Mouse (Mus musculus): ENCODE measurements around the gene Gm5617. TPM values are rescaled to one million over a fixed set of nuclear protein-coding genes. Genes with fewer than 3 reads are reported as not detected.
A peak's percentile ranks its signal among the peaks of the same experiment; 100 is the strongest.
"Not testable (repeated sequence)": the region's sequence is repeated elsewhere in the genome, so short reads cannot be mapped to it uniquely, and the experiment has no call there.

Gene Gm5617
- polyA plus RNA-seq (2012; rRNA removed): 16.4 and 19.3 TPM in 2 replicates

DNA sequence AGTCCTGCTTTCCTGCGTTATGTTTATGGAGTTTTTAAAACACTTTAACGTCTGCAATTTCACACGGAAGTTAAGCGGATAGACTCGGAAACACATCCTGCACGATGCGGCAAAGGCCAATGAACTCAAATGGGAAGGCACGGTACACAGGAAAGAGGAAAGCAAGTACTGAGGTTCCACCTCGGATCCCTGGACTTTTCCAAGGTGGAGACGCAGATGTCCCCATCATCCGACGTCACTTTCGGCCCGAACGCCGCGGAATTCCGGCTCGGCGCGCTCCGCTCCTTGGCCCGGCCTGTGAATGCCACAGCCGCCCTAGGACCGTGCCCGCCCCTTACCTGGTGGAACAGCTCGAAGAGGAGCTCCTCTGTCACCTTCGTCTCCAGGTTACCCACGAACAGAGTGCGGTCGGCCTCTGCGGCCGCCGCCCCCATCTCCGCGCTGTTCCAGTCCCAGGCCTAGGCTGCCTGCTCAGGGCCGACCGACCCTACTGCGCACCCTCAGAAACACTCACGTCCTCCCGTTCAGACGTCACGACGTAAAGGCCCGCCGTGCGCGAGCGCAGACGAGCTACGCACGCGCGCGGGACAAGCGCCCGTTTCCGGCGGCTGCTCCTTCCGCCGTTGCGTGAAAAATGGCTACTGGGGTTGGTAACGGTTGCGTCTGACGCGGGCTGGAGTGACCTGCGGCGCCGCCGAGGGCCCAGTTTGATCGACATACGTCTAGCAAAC, at the start of gene Gm5617, which contains the start of gene Rbm7:
Gene Gm5617, plus strand, starts transcription at position 626 of the 731 bp plus-strand sequence.
Gene Rbm7, minus strand, starts transcription at position 483 of the 731 bp plus-strand sequence.
- TF ChIP-seq POLR2A (IDR thresholded peaks at IDR 0.05; ENCODE audit: extremely low read depth, insufficient read depth, low read length) (peak; percentile 82), CTCF (IDR thresholded peaks at IDR 0.05; ENCODE audit: extremely low read depth, insufficient read depth, low read length) (no peak)
- Histone ChIP-seq H3K27ac (ENCODE audit: insufficient read depth, low read length) (peak within 1 kb of the TSS; percentile 73), H3K4me3 (ENCODE audit: insufficient read depth, low read length) (peak within 1 kb of the TSS; percentile 92), H3K4me1 (ENCODE audit: control insufficient read depth, insufficient read depth, low read length) (no peaks in the 10 kb centered on the region; the same call in 1 of the 2 replicates)

DNA sequence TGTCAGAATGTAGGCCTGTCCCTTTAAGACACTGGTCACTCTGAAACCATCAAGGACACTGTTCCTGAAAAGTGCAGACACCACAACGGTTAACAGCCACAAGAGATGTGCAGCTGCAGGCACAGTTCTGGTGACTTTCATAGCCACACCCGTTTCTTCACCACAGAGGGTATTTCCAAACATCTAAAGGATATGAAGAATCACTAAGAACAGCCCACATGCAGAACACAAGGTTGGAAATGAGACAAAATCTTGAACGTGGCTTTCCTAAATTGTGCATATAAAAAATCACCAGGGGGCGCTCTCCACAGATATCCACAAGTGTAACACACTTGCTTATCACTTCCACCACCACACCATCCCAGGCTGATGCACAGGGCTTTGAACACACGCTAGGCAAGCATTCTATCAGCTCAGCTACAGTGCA, 47.4 kb upstream of the Gm5617 start:
- no peak overlapping the region for H3K4me3 ChIP-seq (ENCODE audit: insufficient read depth, low read length)
- no peak overlapping the region for H3K27ac ChIP-seq (ENCODE audit: insufficient read depth, low read length)
- no peaks in the 10 kb centered on the region for H3K4me1 ChIP-seq (ENCODE audit: control insufficient read depth, insufficient read depth, low read length)
- TF ChIP-seq CTCF (IDR thresholded peaks at IDR 0.05; ENCODE audit: extremely low read depth, insufficient read depth, low read length) (0 out of 2 replicates have a peak, but pooled peaks have one; percentile 25), POLR2A (IDR thresholded peaks at IDR 0.05; ENCODE audit: extremely low read depth, insufficient read depth, low read length) (no peak)

DNA sequence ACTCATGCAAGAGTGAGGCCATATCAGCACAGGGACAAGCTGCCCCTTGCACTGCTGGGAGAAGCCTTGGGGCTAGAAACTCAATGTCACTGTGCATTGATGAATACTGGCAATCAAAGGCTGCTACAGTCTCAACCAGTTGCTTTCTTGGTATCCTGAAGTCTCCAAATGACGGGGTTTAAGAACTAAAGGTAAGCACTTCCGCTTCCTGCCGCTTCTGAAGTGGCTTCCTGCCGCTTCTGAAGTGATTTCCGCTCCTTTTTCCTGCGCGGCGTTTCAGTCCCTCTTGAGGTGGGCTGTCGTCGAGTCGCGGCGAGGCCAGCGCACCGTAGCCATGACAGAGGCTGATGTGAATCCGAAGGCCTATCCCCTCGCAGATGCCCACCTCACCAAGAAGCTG, 45.2 kb upstream of the Gm5617 start:
- H3K27ac ChIP-seq (ENCODE audit: insufficient read depth, low read length): no peak overlapping the region
- TF ChIP-seq POLR2A (IDR thresholded peaks at IDR 0.05; ENCODE audit: extremely low read depth, insufficient read depth, low read length) (no peak), CTCF (IDR thresholded peaks at IDR 0.05; ENCODE audit: extremely low read depth, insufficient read depth, low read length) (no peak)
- H3K4me1 ChIP-seq (ENCODE audit: control insufficient read depth, insufficient read depth, low read length): no peaks in the 10 kb centered on the region
- no peak overlapping the region for H3K4me3 ChIP-seq (ENCODE audit: insufficient read depth, low read length)

DNA sequence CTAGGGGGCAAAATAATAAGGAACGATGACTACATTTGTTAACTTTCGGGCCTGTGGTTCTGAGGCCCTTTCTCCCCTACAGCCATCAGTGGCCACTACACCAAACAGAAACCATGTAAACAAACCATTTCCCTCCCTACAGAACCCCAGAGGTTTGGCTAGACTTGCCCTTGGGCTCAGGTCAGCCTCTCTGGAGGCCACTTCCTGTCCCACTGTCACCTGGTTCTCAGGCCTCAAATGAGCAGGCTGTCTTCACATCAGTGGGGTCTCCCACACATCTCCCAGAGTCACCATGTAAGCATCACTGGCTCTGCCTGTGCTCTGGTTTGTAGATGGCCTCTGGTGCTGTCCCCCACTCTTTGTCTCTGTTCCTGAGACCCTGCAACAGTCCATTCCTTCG, 39.3 kb upstream of the Gm5617 start:
- H3K4me3 ChIP-seq (ENCODE audit: insufficient read depth, low read length): no peak overlapping the region
- no peaks in the 10 kb centered on the region for H3K4me1 ChIP-seq (ENCODE audit: control insufficient read depth, insufficient read depth, low read length)
- no peak overlapping the region for H3K27ac ChIP-seq (ENCODE audit: insufficient read depth, low read length)
- TF ChIP-seq POLR2A (IDR thresholded peaks at IDR 0.05; ENCODE audit: extremely low read depth, insufficient read depth, low read length) (no peak), CTCF (IDR thresholded peaks at IDR 0.05; ENCODE audit: extremely low read depth, insufficient read depth, low read length) (no peak)

DNA sequence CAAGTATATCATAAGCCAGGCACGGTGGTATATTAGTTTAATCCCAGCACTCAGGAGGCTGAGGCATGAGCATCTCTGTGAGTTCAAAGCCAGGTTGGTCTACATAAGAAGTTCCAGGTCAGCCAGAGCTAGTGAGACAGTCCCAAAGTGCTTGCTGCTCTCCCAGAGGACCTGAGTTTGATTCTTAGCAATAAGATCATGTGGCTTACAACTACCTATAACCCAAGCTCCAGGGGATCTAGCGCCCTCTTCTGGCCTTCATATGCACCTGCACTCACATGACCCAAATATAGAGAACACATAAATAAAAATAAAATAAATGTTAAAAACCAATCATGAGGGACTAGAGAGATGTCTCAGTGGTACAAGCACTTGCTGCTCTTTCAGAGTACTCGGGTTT, 36.4 kb upstream of the Gm5617 start:
- TF ChIP-seq CTCF (IDR thresholded peaks at IDR 0.05; ENCODE audit: extremely low read depth, insufficient read depth, low read length) (0 out of 2 replicates have a peak, but pooled peaks have one; percentile 13), POLR2A (IDR thresholded peaks at IDR 0.05; ENCODE audit: extremely low read depth, insufficient read depth, low read length) (no peak)
- H3K4me3 ChIP-seq (ENCODE audit: insufficient read depth, low read length): no peak overlapping the region

DNA sequence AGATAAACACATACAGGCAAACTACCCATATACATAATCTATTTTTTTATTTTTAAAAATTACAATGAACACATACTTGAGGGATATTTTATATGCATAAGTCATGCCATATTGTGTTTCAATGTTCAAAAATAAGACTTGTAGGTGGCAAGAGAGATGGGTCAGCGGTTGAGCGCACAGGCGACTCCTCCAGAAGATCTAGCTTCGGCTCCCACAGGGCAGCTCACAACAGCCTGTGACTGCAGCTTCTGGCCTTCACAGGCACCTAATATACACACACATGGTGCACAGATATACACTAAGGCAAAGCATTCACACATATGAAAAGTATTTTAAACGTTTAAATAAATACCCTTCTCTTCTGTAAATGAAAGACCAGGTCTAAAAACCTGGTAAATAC, 35.9 kb upstream of the Gm5617 start:
- no peak overlapping the region for H3K4me3 ChIP-seq (ENCODE audit: insufficient read depth, low read length)
- no peaks in the 10 kb centered on the region for H3K4me1 ChIP-seq (ENCODE audit: control insufficient read depth, insufficient read depth, low read length)
- no peak overlapping the region for H3K27ac ChIP-seq (ENCODE audit: insufficient read depth, low read length)
- TF ChIP-seq CTCF (IDR thresholded peaks at IDR 0.05; ENCODE audit: extremely low read depth, insufficient read depth, low read length) (no peak), POLR2A (IDR thresholded peaks at IDR 0.05; ENCODE audit: extremely low read depth, insufficient read depth, low read length) (no peak)

More for the DNA sequence above, 36.4 kb upstream of the Gm5617 start:
- Histone ChIP-seq H3K4me1 (ENCODE audit: control insufficient read depth, insufficient read depth, low read length) (no peaks in the 10 kb centered on the region), H3K27ac (ENCODE audit: insufficient read depth, low read length) (no peak overlapping the region)

DNA sequence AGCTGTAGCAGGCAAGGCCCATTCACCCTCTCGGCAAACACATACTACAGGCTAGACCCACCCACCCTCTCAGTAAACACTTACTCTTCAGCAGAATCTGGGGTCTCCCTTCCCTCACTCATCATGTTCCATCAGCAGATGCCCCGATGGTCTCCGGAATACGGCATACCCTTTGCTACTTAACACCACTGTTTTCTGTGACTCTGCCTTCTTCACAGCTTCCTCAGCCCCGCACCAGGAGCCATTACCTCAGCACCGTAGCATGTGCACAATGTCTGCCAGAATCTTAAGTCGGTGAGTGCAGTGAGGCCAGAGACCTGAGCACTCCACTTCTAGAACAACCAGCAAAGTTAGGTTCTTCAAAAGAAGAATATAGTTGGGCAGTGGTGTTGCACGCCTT, 34.5 kb upstream of the Gm5617 start:
- H3K4me3 ChIP-seq (ENCODE audit: insufficient read depth, low read length): no peak overlapping the region
- no peaks in the 10 kb centered on the region for H3K4me1 ChIP-seq (ENCODE audit: control insufficient read depth, insufficient read depth, low read length)
- no peak for TF ChIP-seq CTCF (IDR thresholded peaks at IDR 0.05; ENCODE audit: extremely low read depth, insufficient read depth, low read length)
- no peak overlapping the region for H3K27ac ChIP-seq (ENCODE audit: insufficient read depth, low read length)

DNA sequence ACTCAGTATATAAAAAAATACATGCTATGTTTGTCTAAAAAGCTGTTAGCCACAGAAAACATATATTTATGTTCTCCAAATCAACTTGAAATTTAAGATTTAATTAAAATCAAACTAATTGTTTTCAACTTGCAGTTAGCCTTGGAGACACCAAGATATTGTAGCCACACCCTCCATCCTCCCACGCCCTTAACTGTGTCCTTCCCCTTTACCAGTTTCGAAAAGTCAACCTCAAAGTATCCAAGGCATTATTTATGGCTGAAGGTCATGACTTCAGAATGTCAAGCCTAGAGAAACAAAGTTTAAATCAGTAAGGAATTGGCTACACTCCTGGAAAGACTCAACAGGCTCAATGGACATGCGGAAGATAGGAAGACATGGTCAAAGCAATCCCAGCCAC, 33.7 kb upstream of the Gm5617 start:
- H3K4me3 ChIP-seq (ENCODE audit: insufficient read depth, low read length): no peak overlapping the region
- TF ChIP-seq CTCF (IDR thresholded peaks at IDR 0.05; ENCODE audit: extremely low read depth, insufficient read depth, low read length): no peak
- no peaks in the 10 kb centered on the region for H3K4me1 ChIP-seq (ENCODE audit: control insufficient read depth, insufficient read depth, low read length)
- no peak overlapping the region for H3K27ac ChIP-seq (ENCODE audit: insufficient read depth, low read length)

DNA sequence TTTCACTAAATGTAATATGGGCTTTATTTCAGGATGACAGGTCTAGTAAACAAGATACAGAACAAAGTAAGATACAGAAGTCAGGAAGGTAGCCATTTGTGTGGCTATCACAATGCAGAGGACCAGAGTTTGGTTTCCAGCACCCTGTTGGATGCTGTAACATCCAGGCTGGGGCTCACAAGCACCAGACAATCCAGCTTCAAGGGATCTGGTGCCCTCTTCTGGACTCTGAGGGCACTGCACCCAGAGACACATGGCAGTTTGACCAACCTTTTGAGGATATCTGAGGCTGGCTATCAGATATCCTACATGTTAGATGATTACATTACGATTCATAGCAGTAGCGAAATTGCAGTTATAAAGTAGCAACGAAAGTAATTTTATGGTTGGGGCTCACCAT, 29.6 kb upstream of the Gm5617 start:
- no peaks in the 10 kb centered on the region for H3K4me1 ChIP-seq (ENCODE audit: control insufficient read depth, insufficient read depth, low read length)
- no peak overlapping the region for H3K4me3 ChIP-seq (ENCODE audit: insufficient read depth, low read length)
- no peak overlapping the region for H3K27ac ChIP-seq (ENCODE audit: insufficient read depth, low read length)
- TF ChIP-seq POLR2A (IDR thresholded peaks at IDR 0.05; ENCODE audit: extremely low read depth, insufficient read depth, low read length) (no peak), CTCF (IDR thresholded peaks at IDR 0.05; ENCODE audit: extremely low read depth, insufficient read depth, low read length) (peak; percentile 18; the same call in 1 of the 2 replicates)

DNA sequence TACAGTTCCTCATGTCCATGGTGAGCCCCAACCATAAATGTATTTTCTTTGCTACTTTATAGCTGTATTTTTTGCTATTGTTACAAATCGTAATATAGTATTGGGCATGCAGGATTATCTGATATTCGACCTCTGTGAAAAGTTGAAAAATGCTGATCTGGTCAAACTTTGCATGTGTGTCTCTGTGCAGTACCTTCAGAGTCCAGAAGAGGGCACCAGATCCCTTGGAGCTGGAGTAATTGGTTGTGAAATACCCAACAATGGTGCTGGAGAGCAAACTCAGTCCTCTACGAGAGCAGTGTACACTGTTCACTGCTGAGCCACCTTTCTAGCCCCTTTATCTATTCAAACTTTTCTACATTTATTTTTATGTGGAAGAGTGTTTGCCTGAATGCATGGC, 28.4 kb upstream of the Gm5617 start:
- Histone ChIP-seq H3K4me3 (ENCODE audit: insufficient read depth, low read length) (no peak overlapping the region), H3K4me1 (ENCODE audit: control insufficient read depth, insufficient read depth, low read length) (no peaks in the 10 kb centered on the region), H3K27ac (ENCODE audit: insufficient read depth, low read length) (no peak overlapping the region)
- no peak for TF ChIP-seq POLR2A (IDR thresholded peaks at IDR 0.05; ENCODE audit: extremely low read depth, insufficient read depth, low read length)
- TF ChIP-seq CTCF (IDR thresholded peaks at IDR 0.05; ENCODE audit: extremely low read depth, insufficient read depth, low read length): peak; percentile 86

DNA sequence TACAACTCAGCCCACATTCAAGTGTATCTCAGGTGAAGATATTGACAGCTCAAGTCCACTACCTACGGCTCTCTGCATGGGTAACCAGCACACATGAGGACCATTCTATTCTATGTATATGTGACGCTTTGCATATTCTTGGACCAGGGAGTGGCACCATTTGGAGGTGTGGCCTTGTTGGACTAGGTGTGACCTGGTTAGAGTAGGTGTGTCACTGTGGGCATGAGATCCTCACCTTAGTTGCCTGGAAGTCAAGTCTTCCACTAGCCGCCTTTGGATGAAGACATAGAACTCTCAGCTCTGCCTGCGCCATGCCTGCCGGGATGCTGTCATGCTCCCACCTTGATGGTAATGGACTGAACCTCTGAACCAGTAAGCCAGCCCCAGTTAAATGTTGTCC, 27.8 kb upstream of the Gm5617 start:
- H3K27ac ChIP-seq (ENCODE audit: insufficient read depth, low read length); H3K4me1 ChIP-seq (ENCODE audit: control insufficient read depth, insufficient read depth, low read length); H3K4me3 ChIP-seq (ENCODE audit: insufficient read depth, low read length): not testable (repeated sequence)

Data from cortical plate, adult 2 months (tissue).